Mouse (Mus musculus) midbrain, embryonic 11.5 days (tissue): ENCODE measurements around the gene Smpx. TPM values are rescaled to one million over a fixed set of nuclear protein-coding genes. Genes with fewer than 3 reads are reported as not detected.

Experiments used
- ATAC-seq: fragments of 200-750 bp; cut with Nextera tagmentation; 2 replicates; pipeline ENCODE4 v1.8.0; 2017; ENCODE audit warnings: moderate TSS enrichment, moderate library complexity; ENCODE audit not compliant: low FRiP score
- DNase-seq: peaks from one replicate; pipeline ENCODE4 v3.0.0; 2015; ENCODE audit warnings: low spot score; ENCODE audit errors: missing footprints
- H3K27ac ChIP-seq: fragments of 300-500 bp; sonication (generic); 2 replicates; pipeline ENCODE4 v1.5.1; 2014; ENCODE audit warnings: low read depth, low read length
- H3K27me3 ChIP-seq: fragments of 300-500 bp; sonication (generic); 2 replicates; pipeline ENCODE4 v1.6.1; 2014; ENCODE audit warnings: mild to moderate bottlenecking, low read length, moderate library complexity, mixed read lengths; ENCODE audit not compliant: control insufficient read depth, insufficient read depth
- H3K36me3 ChIP-seq: fragments of 300-500 bp; sonication (generic); 2 replicates; pipeline ENCODE4 v1.6.1; 2014; ENCODE audit warnings: mild to moderate bottlenecking, low read length, moderate library complexity, mixed read lengths; ENCODE audit not compliant: control insufficient read depth, insufficient read depth
- H3K4me1 ChIP-seq: fragments of 300-500 bp; sonication (generic); 2 replicates; pipeline ENCODE4 v1.6.1; 2014; ENCODE audit warnings: low read length; ENCODE audit not compliant: control insufficient read depth, insufficient read depth
- H3K4me2 ChIP-seq: fragments of 300-500 bp; sonication (generic); 2 replicates; pipeline ENCODE4 v1.6.1; 2014; ENCODE audit warnings: mild to moderate bottlenecking, moderate library complexity
- H3K4me3 ChIP-seq: fragments of 300-500 bp; sonication (generic); 2 replicates; pipeline ENCODE4 v1.5.1; 2014; ENCODE audit warnings: low read depth, low read length
- H3K9ac ChIP-seq: fragments of 300-500 bp; sonication (generic); 2 replicates; pipeline ENCODE4 v1.6.1; 2014; ENCODE audit warnings: low read length
- H3K9me3 ChIP-seq: fragments of 300-500 bp; sonication (generic); 2 replicates; pipeline ENCODE4 v1.6.1; 2016; ENCODE audit warnings: low read length; ENCODE audit not compliant: control insufficient read depth
- WGBS: fragments of 180-500 bp; shearing (Covaris S2); extraction: QIAGEN DNeasy Blood & Tissue Kit; methylation state at CpG from one replicate; pipeline ENCODE4 v1.1.7; 2014; 5-methylcytosine and 5-hydroxymethylcytosine counted together
- polyA plus RNA-seq: library from polyadenylated mRNA; unstranded; fragments of >200 nt; fragmentation: Nextera tagmentation; extraction: Ambion mirVana; gene quantifications from 2 replicates; pipeline ENCODE4 v1.2.1, GENCODE M21; 2014

Smpx gene
- polyA plus RNA-seq, 1 experiment from 2014 or later, result not detected

- WGBS, result 59% methylated on average over 3 of the region's 3 CpGs
- no peak overlapping the region for H3K4me3 ChIP-seq
- no peaks in the 10 kb centered on the region for H3K4me1 ChIP-seq
- no peaks in the 10 kb centered on the region for H3K27me3 ChIP-seq
- no peak overlapping the region for H3K4me2 ChIP-seq
- ATAC-seq, result no peak
- no peak for DNase-seq
- no peak overlapping the region for H3K27ac ChIP-seq
- H3K9me3 ChIP-seq, result no peaks in the 10 kb centered on the region
- no peaks in the 10 kb centered on the region for H3K36me3 ChIP-seq
- H3K9ac ChIP-seq, result no peak overlapping the region
Measured at GRCm38 (mm10) chrX:157719907-157720306, 21.2 kb downstream of the Smpx start.

GRCm38 (mm10) chrX:157730622-157731341, 32.1 kb downstream of the Smpx start:
- Histone ChIP-seq H3K27me3 (no peaks in the 10 kb centered on the region; the same call in none of the 2 replicates), H3K4me3 (no peak overlapping the region), H3K4me2 (no peak overlapping the region), H3K4me1 (no peaks in the 10 kb centered on the region), H3K9ac (no peak overlapping the region), H3K27ac (no peak overlapping the region), H3K9me3 (no peaks in the 10 kb centered on the region), H3K36me3 (no peaks in the 10 kb centered on the region)
- DNase-seq (peak; percentile 83), ATAC-seq (no peak)
- WGBS, result 34% methylated on average over 7 of the region's 7 CpGs

GRCm38 (mm10) chrX:157731658-157732314, 33.1 kb downstream of the Smpx start:
- ATAC-seq (peak; percentile 90), DNase-seq (peak; percentile 96)
- Histone ChIP-seq H3K4me3 (no peak overlapping the region), H3K27ac (no peak overlapping the region), H3K4me1 (no peaks in the 10 kb centered on the region), H3K9ac (no peak overlapping the region), H3K27me3 (no peaks in the 10 kb centered on the region; the same call in none of the 2 replicates), H3K4me2 (no peak overlapping the region; the same call in 1 of the 2 replicates), H3K9me3 (no peaks in the 10 kb centered on the region), H3K36me3 (no peaks in the 10 kb centered on the region)
- 34% methylated on average over 9 of the region's 9 CpGs for WGBS

GRCm38 (mm10) chrX:157732346-157732745, 33.6 kb downstream of the Smpx start:
- Histone ChIP-seq H3K9ac (no peak overlapping the region), H3K4me2 (no peak overlapping the region), H3K36me3 (no peaks in the 10 kb centered on the region), H3K4me3 (no peak overlapping the region), H3K9me3 (no peaks in the 10 kb centered on the region), H3K27me3 (no peaks in the 10 kb centered on the region; the same call in none of the 2 replicates), H3K27ac (no peak overlapping the region), H3K4me1 (no peaks in the 10 kb centered on the region)
- ATAC-seq, result peak; percentile 56; the same call in 1 of the 2 replicates
- 50% methylated on average over 3 of the region's 3 CpGs for WGBS
- no peak for DNase-seq

- H3K27me3 ChIP-seq, result no peaks in the 10 kb centered on the region; the same call in none of the 2 replicates
- H3K4me2 ChIP-seq, result no peak overlapping the region
- no peak overlapping the region for H3K9ac ChIP-seq
- H3K27ac ChIP-seq, result no peak overlapping the region
- 69% methylated on average over 2 of the region's 2 CpGs for WGBS
- H3K36me3 ChIP-seq, result no peaks in the 10 kb centered on the region
- no peaks in the 10 kb centered on the region for H3K4me1 ChIP-seq
- DNase-seq, result no peak
- no peak overlapping the region for H3K4me3 ChIP-seq
- ATAC-seq, result no peak
- H3K9me3 ChIP-seq, result no peaks in the 10 kb centered on the region
Measured at GRCm38 (mm10) chrX:157733836-157734235, 35.1 kb downstream of the Smpx start.

GRCm38 (mm10) chrX:157734341-157734740, 35.6 kb downstream of the Smpx start:
- 96% methylated on average over 1 of the region's 1 CpGs for WGBS
- DNase-seq (no peak), ATAC-seq (no peak)
- no peaks in the 10 kb centered on the region for H3K36me3 ChIP-seq
- H3K4me1 ChIP-seq, result no peaks in the 10 kb centered on the region
- H3K4me2 ChIP-seq, result no peak overlapping the region
- no peak overlapping the region for H3K9ac ChIP-seq
- no peak overlapping the region for H3K27ac ChIP-seq
- no peak overlapping the region for H3K4me3 ChIP-seq
- no peaks in the 10 kb centered on the region; the same call in none of the 2 replicates for H3K27me3 ChIP-seq
- H3K9me3 ChIP-seq, result no peaks in the 10 kb centered on the region

GRCm38 (mm10) chrX:157747815-157748544, 49.3 kb downstream of the Smpx start:
- no peak for ATAC-seq
- H3K4me3 ChIP-seq, result no peak overlapping the region
- WGBS, result 90% methylated on average over 10 of the region's 10 CpGs
- no peak overlapping the region for H3K4me2 ChIP-seq
- H3K4me1 ChIP-seq, result no peaks in the 10 kb centered on the region
- H3K9me3 ChIP-seq, result no peaks in the 10 kb centered on the region
- H3K9ac ChIP-seq, result no peak overlapping the region
- H3K27me3 ChIP-seq, result no peaks in the 10 kb centered on the region
- DNase-seq, result no peak
- no peak overlapping the region for H3K27ac ChIP-seq
- H3K36me3 ChIP-seq, result no peaks in the 10 kb centered on the region

- Histone ChIP-seq H3K4me1 (no peaks in the 10 kb centered on the region), H3K4me3 (no peak overlapping the region), H3K9me3 (no peaks in the 10 kb centered on the region), H3K36me3 (no peaks in the 10 kb centered on the region), H3K9ac (no peak overlapping the region), H3K27ac (no peak overlapping the region), H3K27me3 (no peaks in the 10 kb centered on the region; the same call in 1 of the 2 replicates), H3K4me2 (no peak overlapping the region)
- ATAC-seq (no peak), DNase-seq (no peak)
- 66% methylated on average over 4 of the region's 4 CpGs for WGBS
Measured at GRCm38 (mm10) chrX:157754559-157754958, 55.8 kb downstream of the Smpx start.

GRCm38 (mm10) chrX:157762542-157762941, 63.8 kb downstream of the Smpx start:
- no peaks in the 10 kb centered on the region; the same call in 1 of the 2 replicates for H3K27me3 ChIP-seq
- H3K4me1 ChIP-seq, result no peaks in the 10 kb centered on the region
- H3K4me3 ChIP-seq, result no peak overlapping the region
- ATAC-seq, result no peak
- no peak overlapping the region for H3K9ac ChIP-seq
- no peak overlapping the region for H3K4me2 ChIP-seq
- DNase-seq, result no peak
- WGBS, result 76% methylated on average over 3 of the region's 3 CpGs
- no peaks in the 10 kb centered on the region for H3K9me3 ChIP-seq
- H3K27ac ChIP-seq, result no peak overlapping the region
- H3K36me3 ChIP-seq, result no peaks in the 10 kb centered on the region
